Mouse (Mus musculus) cortical plate, adult 2 months (tissue): ENCODE measurements around the gene Akap12.

Experiments used
- CTCF ChIP-seq: fragments of 200-500 bp; IDR thresholded peaks from 2 replicates; pipeline ENCODE4 v1.5.1; 2011; ENCODE audit warnings: mild to moderate bottlenecking, control low read depth, low read length; ENCODE audit not compliant: insufficient read depth; ENCODE audit errors: extremely low read depth
- POLR2A ChIP-seq: fragments of 200-500 bp; IDR thresholded peaks from 2 replicates; pipeline ENCODE4 v1.6.1; 2011; ENCODE audit warnings: mild to moderate bottlenecking, low read length, control low read depth; ENCODE audit not compliant: insufficient read depth; ENCODE audit errors: extremely low read depth

GRCm38 (mm10) chr10:4370105-4370504 lies 103.9 kb downstream of the Akap12 start:
- TF ChIP-seq CTCF (no peak), POLR2A (no peak)
